Mouse (Mus musculus): ENCODE measurements around the gene Kif4. TPM values are rescaled to one million over a fixed set of nuclear protein-coding genes. Genes with fewer than 3 reads are reported as not detected.

Gene Kif4
- total RNA-seq (2021): under 1 TPM; 0.15 to 0.46 TPM
- long read RNA-seq, experiment 1: 0 reads
- long read RNA-seq, experiment 2, partial matches to known transcripts: 0 of 1 reads
- long read RNA-seq, experiment 2, other reads (novel, unspliced or antisense): 1 of 1 reads

DNA sequence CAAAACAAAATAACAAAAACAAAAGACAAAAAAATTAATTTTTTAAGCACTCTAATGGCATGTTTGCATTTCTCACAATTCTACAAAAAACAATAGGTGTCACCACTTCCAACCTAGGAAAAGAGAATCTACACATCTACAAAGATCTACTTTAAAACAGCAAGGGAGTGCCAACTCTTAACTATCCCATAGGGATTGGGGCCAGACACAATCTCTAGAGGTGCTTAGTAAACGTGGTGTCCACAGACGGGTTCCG, at the start of gene Kif4:
Kif4 (plus strand) TSS at position 192 of the 256 bp plus-strand sequence.
- DNase-seq: no peak

DNA sequence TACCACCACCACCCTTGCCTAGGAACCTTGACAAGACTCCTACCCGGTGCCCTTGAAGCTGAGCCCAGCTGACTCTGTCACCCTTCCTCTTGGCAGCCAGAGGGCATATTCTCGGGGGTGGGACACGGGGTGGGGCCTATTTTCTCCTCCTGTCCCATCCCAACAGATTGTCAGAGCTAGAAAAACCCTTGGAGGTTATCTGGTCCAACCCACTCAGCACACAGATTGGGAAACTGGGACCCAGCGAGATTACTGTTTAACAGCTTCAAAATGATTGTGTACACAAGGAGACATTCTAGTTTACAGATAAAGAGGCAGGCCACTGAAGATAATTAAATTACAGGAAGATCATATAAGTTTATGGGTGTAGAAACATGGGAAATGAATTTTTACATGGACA, 30.7 kb upstream of the Kif4 start, which contains the start of gene P2ry4:
P2ry4 (minus strand) TSS at position 79 of the 400 bp plus-strand sequence.
- no peak for DNase-seq

DNA sequence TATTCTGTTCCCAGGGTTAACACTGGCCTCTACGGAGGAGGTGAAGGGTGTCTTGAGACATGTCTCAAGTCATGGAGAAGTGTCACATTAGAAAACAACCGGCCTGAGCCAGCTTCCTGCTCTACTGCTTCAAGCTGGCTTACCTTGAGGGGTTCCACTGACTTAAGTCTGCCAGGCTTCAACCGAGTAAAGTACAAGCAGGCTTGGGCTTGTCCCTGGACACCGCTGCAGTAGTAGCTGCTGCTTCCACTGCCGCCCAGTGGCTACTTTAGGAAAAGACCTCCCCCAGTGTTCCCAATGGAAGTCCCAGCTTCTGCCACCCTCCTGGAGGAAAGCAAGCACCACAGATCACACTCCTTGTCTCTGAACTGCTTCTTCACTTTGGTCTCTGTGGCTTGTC, 28.1 kb upstream of the Kif4 start:
- DNase-seq: no peak

DNA sequence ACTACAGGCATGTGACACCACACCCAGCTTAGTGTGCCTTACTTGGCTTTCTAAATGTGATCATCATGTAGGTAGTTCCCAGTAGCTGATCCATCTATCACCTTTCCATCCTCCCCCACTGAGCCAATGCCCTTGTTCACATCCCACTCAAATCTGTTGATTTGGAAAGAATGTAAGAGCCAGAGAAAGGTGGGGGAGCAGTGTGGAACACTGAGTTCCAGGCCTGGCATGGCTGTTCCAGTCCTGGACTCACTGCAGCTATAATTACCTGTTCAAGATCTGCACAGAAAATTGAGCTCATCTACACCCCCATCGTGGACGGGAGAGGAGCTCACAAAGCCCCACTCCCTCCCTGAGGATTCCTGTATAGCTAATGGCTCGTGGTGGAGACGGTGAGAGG, 25.8 kb upstream of the Kif4 start:
- DNase-seq: no peak

DNA sequence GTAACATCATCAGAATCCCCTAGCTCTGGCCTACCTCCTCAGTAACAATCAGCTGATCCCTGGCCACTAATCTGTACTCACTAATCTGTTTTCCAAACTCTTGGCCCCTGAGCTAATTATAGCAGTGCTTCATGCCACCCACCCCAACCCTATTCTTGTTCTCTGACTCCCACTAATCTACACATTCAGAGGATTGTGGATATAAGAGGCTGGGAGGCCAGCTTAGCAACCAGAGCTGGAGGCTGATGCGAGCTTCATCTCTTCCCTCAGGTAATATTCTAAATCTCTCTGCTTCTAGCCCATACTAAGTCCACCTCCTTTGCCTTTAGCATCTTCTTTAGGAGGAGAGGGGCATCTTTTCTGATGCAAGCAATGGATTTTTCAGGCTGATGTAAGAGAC, 20.2 kb upstream of the Kif4 start, which contains the start of gene Arr3:
Arr3 (plus strand) TSS at position 184 of the 400 bp plus-strand sequence.
- no peak for DNase-seq

DNA sequence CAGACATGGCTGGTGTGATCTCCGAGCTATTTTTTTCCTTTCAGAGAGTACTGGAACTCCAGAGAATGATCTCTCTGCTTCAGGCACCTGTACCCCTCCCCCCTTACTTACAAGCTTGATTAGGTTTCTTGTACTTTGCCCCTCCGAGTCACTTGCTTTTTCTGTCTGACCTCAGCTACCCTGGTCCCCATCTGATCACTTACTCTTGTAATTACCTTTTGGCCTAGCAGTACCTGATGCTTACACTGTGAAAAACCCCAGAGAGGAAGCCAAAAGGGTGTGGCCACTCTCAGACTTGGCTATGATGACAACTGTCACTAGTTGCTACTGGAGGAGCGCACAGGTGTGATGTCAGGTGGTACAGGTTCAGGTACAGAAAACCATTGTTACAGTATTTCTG, 7.0 kb upstream of the Kif4 start:
- DNase-seq: no peak

DNA sequence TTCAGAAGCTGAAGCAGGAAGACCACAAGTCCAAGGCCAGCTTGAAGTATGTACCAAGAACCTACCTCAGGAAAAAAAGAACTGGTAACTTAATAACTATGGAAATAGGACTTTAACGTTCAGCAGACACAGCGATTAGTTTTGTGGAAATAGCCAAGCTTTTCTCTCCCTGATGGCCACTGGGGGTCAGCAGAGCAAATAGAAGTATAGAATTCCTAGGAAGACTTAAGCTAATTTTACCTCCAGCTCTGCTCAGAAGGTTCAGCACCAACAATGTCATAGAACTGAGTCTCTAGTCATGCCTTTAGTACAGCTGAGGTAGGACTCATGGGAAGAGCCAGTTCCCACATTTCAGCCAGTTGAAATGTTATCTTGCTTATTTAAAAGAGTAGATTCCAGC, 4.2 kb upstream of the Kif4 start:
- DNase-seq: no peak

DNA sequence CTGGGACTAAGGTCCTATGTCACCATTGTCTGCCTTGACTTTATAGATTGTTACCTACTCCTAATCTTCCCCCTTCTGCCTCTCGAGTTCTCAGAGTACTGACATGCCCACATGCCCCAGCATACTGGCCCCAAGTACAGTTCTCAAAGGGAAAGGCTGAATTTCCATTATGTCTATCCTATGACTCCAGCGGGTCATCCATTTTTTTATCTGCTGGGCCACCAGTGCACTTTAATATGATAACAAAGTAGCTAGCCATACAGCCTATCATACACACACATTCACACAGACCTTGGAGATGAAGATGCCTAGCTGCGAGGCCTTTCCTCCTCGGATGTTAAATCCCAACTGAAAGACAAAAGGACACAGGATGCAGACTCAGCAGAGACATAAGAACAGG, 1.3 kb upstream of the Kif4 start:
- DNase-seq: no peak

DNA sequence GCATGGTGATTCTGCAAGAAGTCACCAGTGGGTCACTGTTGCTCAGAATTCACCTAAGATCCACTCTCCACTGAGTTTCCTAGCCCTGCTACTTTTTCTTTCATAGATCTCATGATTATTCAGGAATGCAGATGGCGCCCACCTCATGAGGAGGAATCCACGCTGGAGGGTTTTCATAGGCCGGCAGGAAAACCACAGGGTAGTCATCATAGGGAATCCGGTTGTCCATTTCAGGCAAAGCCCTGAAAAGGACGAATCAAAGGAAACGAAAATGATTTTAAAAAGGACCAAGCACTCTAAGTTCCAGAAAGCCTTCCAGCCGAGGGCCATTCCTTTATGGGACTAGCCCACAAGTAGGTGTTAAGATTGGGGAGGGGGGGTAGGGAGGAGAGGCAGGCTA, 391 bp upstream of the Kif4 start:
- DNase-seq: no peak

DNA sequence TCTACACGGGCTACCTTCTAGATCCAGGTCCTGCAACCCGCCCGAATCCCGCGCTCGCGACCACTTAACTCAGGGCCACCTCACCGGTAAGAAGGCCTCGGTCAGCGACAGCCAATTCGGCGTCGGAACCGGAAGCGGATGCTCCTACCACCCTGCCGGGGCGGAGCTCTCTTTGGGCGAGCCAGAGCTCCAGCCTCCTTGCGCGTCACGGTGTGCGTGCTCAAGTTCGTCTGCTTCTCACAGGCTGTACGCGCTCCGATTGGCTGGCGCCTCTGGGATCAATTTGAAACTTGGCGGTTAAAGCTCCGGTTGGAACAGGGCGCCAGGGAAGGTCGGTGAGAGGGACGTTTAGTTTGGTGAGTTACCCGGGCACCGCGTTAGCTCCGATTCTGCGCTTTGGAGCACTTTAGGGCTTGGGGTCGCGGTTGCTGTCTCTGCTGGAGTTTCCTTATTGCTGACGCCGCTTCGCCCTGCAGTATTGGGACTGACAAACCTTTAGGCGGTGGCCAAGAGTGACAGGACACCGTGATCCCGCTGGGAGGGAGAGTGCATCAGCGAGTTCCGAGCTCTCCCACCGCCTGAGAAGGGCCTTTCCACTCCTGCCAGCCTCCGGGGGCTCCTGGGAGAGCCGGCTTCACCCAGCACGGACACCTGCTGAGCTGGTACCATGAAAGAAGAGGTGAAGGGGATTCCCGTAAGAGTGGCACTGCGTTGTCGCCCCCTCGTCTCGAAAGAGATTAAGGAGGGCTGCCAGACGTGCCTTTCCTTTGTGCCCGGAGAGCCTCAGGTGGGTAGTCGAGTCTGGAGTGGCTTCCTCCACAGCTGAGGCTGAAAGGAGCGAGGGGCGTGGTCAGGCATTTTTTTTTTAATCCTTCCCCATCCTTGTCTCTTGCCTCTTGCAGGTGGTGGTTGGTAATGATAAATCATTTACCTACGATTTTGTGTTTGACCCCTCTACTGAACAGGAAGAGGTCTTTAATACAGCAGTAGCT, 561 bp downstream of the Kif4 start, which contains the start of gene Pdzd11:
Pdzd11 (minus strand) TSS at position 767 of the 992 bp plus-strand sequence.
- DNase-seq: peak; percentile 90

DNA sequence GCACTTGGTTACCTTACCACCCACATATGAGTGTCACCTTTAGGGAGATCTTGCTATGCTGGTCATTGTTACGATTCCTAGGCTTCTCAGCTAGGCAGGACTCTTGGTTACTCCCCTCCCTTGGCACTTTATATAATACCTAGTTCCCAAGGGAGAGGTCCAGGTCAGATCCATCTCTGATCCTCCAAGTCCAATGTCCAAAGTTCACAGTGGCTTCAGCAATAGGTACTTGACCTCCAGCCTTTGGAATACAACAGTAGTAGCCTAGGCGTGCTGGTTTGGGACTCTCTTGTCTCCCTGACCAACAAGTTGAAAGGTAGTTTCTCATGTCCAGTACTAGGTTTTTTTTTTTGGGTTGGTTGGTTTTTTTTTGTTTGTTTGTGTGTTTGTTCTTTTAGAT, 3.5 kb downstream of the Kif4 start:
- no peak for DNase-seq

DNA sequence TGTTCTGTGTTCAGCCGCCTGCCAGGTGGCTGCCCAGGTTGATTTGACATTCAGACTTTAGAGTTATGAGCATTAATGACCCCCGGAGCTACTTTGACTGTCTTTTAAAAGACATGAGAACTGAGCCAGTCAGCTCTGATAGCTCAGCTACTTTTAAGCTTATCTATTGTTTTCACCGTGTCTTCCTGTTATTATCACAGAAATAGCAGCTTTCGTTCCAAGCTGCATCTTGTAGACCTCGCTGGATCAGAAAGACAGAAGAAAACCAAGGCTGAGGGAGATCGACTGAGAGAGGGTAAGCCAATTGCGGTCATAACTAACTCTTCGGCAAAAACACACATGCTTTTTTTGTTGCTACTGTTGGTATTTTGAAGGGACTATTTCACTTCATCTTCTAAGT, 12.9 kb downstream of the Kif4 start:
- no peak for DNase-seq

DNA sequence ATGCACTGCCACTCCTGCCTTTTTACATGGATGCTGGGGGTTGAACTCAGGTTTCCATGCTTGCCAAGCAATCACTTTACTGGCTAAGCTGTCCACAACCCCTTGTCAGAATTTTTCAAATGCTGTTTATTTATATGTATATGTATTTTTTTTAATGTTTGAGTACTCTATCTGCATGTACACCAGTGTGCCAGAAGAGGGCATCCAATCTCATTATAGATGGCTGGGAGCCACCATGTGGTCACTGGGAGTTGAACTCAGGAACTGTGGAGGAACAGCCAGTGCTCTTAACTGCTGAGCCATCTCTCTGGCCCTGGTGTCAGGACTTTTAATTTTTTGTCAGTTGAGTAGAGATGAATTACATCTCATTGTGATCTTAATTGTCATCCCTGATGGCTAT, 27.3 kb downstream of the Kif4 start:
- no peak for DNase-seq

DNA sequence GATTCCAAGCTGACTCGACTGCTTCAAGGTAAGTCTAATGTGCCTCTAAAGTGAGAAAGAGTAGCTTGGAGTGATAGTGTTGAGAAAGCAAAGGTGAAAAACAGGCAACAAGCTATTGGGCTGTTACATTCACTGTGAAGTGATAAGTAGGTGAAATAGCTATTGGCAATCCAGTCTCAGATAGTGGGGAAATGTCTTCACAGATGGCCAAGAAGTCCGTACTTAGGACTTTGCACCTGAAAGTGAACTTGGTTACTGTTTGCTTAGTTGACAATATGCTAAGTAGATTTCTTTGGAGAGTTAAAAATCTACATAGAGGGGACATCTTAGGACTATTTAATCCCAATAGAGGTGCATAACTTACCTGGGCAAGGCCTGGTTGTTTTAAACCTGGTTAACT, 39.3 kb downstream of the Kif4 start:
- no peak for DNase-seq

DNA sequence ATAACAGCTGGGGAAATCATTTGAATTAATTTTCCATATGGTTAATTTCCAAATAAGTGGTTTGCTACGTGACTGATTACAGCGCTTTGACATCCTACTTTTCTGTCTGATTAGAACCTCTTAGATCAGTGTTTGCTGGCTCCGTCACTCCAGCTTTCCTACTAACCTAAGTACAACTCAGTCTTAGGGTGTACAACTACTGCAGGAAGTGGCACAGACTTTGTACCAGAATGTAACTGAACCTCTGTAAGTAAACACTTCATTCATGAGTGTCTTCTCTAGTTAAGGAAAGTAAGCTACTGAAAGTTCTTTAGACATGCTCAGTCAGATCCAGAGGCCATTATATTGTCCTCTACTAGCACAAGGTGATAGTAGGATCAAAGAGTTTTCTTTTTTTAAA, 52.7 kb downstream of the Kif4 start:
- DNase-seq: no peak

DNA sequence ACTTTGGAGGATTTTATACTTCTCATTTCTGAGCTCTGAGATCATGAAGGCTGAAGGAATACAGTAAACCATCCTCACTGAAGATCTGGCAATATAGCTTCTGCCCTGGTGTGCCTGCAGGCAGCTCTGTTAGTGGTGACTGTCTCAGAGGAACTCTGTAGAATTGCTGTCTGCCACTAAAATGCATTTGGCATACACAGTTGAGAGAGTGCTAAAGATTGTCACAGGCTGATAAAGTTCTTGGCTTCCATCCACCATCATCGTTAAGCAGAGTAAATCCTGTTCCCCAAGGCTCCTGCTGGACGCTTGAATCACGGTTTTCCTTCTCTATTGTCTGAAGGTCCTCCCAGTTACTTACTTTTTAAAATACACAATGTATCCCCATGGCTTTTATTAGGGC, 61.0 kb downstream of the Kif4 start:
- no peak for DNase-seq

DNA sequence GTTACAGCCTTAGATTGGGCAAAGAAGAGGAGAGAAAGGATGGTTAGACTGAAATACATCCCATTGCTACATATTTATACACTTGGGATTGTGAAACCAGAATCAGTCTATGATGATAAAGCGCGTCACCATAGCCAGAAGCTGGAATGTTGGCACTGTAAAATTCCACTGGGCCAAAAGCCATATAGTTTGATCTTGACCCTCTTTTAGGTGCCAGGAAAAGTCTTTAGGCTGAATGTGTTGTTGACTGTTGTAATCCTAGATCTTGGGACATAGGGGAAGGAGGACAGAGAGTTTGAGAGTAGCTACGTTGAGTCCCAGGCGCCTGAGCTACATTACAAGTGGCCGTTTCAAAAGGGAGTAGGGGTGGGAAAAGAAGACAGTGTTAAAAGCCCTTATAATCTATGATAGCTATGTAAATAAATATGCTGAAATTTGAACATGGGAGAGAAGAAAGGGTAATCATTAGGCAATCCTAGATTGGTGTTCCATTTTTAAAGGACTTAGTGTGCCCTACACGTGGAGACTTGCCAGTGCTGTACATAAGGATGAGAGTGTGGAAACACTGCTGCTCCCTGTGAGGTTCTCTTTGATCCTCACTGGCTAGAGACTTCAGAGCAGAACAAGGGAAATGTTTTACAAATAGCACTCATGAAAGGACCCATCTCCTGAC, 62.0 kb downstream of the Kif4 start:
- no peak for DNase-seq

DNA sequence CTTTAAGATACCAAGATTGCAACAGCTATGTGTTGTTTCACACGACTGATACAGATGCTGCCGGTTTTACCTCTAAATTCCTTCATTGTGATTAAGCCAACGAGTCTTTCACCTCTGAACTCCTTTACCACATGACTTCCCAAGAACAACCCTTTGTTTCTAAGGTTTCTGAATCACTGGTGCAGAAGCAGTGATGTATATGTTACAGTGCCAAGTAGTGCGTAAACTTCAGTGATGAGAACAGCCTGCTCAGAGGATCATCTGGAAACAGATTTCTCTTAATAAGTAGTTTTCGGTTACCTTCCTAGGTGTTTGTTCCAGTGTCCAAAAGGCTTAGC, 62.5 kb downstream of the Kif4 start:
- DNase-seq: no peak

DNA sequence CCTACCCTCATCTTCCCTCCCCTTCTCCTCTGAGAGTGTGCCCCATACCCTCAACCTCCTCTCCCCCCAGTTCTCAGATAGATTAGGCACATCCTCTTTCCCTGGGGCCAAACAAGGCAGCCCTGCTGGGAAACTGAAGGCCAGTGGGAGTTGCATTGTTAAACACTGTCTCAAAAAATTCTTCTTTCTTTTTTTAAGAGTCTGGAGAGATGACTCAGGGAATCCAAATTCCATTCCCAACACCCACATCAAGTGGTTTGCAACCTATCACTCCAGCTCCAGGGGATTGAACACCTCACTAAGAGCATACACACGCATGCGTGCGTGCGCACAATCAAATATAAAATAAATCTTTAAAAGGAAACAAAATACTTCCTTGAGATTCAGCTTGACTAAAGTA, 71.2 kb downstream of the Kif4 start:
- no peak for DNase-seq

DNA sequence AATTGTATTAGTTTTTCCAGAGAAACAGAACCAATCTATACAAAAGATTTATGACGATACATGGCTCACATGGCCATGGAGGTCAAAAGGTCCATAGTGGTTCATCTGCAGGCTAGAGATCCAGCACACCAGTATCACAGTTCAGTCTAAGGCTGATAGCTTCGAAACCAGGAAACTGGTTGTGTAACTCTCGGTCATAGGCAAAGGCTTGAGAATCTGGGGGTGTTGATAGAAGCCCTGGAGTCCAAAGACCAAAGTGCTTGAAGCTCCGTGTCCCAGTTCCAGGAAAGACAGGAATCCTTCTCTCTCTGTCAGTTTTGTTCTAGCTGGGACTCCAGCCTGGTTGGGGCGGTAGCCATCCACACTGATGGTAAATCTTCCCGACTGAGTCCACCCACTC, 82.5 kb downstream of the Kif4 start:
- DNase-seq: no peak

DNA sequence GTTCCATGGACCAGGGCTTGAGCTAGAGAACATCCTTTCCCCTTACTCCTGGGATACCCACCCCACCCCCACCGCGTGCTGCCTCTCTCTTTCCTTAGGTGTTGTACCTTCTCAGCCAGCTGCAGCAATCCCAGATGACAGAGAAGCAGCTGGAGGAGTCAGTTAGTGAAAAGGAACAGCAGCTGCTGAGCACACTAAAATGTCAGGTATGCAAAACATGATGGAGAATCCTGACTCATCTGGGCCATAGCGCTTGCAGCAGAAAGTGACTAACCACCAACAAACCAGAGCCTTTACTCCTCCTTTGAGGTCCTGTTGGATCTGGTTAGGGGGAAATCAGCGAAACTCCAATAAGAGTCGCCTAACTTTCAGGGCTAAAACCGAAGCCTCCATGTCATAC, 90.6 kb downstream of the Kif4 start:
- no peak for DNase-seq

DNA sequence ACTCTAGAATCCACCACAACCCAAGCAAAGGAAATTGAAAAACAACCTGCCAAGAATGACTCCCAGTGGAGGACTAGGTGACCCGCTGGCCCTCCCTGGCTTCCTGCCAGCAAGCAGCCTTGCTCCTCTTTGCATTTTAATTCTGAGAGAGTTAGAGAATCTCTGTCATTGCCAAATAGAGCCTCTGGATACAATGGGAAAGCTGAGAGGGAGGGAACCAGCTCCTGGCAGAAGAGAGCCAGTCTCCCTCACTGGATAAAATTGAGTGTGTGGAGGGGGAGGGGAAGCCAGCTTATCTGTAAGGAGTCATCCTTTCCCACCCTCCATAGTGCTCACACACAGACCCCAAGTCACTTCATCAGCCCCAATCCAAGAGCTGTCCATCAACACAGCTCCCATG, 103.4 kb downstream of the Kif4 start:
- peak; percentile 27 for DNase-seq

DNA sequence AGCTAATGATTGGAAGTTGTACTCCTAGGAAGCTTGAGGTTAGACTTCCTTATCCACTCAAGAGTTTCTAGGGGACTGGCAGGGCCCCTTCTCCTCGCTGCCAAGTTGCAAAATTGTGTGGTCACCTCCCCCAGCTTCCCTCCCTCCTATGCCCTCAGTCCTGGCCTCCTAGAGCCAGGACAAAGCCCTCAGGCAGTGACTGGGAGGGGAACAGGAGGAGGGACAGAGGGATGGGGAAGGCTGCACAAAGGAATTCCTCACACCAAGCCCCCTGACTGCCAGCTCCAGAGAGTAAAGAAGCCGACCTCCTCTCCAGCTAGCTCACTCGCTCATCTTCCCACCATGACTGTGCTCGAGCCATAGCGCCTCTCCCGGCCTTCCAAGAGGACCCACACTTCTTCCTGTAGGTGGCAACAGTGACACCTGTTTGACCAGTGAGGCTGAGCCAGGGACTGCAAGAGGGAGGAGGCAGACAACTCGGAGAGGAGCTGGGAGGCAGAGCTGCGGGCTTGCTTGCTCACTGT, 104.2 kb downstream of the Kif4 start, which contains the start of gene Gdpd2:
Gdpd2 (plus strand) TSS at position 209 of the 524 bp plus-strand sequence.
- DNase-seq: no peak

Measured in gastrocnemius, postnatal 25 days (tissue).